Mouse (Mus musculus) adrenal gland, postnatal 25 days (tissue): Measurements from ENCODE around the gene Bsn. TPM values are rescaled to one million over a fixed set of nuclear protein-coding genes. Genes with fewer than 3 reads are reported as not detected.
"Not testable (repeated sequence)": the region's sequence is repeated elsewhere in the genome, so short reads cannot be mapped to it uniquely, and the experiment has no call there.

ENCODE experiments used
- DNase-seq: peaks from one replicate; pipeline ENCODE4 v3.0.0; 2021; ENCODE audit warnings: mixed read lengths
- total RNA-seq: library from RNA; stranded (reverse); gene quantifications from 2 replicates; pipeline ENCODE4 v1.2.3, GENCODE M21; 2021

Bsn gene
- total RNA-seq, 1 experiment from 2014 or later: 10.0 TPM

DNA sequence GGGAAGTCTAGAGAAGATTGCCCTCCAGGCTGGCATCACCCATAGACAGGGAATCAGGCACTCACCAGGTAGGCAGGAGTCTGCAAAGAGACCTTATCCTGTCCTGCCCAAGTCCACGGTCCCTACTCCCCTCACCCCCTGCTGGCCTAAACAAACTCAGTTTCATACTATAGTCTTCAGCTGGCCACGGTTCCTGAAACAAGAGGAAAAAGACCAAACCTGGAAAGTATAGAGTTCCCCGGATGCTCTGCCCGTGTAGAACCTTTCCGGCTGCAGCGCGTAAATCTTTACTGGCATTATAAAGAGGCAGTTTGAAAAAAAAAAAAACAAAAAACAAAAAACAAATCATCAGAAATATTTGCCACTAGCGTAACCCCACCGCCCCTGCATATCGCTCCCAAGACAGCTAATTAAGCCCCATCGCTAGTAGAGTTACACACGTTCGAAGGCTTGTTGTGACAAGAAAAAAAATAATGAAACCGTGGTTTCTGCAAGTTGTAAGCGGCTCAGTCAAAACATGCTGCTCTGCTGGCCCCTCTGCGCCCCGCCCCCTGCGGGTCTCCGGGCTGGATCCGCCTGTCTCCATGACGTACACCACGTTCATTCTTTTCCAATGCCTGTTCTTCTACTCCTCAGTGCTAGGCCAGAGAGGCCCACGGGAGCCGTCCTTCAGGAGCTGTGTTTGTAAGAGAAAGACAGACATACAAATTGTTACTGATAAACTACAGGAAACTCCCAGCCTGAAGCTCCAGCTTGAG lies 6.9 kb upstream of the Bsn start:
- DNase-seq: no peak

DNA sequence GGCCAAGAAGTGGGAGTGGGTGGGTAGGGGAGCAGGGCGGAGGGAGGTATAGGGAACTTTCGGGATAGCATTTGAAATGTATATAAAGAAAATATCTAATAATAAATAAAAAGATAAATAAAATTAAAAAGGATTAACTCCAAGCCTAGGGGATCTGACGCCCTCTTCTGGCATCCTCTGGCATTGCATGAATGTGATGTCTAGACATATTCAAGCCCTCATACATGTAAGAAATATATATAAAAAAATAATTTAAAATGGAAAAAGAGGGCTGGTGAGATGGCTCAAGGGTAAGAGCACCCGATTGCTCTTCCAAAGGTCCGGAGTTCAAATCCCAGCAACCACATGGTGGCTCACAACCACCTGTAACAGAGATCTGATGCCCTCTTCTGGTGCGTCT lies 6.0 kb upstream of the Bsn start:
- not testable (repeated sequence) for DNase-seq

DNA sequence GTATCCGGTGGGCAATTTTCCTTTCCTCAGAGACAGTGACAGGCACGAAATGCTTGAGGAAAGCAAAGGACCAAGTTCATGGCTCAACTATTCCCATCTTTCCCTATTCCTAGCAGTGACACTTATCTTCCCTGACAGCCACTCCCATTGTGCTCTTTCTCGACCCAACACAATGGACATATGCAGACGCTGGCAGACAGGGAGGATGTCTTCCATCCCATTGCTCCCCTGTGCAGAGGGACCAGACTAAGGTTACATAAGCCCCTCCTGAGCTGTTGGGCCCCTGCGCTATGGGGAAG lies 747 bp downstream of the Bsn start:
- no peak for DNase-seq

DNA sequence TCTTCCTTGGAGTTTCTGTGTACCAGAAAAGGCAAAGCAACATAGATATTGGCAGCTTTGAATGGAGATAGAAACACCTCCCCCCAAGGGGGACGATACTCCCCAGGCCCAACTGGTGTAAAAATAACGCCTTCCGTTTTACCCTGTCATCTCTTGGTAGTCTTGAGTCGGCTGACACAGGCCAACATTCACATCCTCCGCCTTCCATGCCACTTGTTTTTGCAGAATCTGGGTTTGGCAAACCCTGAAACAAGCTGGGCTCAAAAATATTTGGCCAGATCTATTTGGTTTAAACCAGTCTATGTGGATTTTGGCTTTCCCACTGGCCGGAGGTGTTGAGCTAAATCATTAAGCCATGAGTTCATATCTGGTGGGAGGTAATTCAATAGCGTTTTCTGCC lies 1.2 kb downstream of the Bsn start:
- no peak for DNase-seq

DNA sequence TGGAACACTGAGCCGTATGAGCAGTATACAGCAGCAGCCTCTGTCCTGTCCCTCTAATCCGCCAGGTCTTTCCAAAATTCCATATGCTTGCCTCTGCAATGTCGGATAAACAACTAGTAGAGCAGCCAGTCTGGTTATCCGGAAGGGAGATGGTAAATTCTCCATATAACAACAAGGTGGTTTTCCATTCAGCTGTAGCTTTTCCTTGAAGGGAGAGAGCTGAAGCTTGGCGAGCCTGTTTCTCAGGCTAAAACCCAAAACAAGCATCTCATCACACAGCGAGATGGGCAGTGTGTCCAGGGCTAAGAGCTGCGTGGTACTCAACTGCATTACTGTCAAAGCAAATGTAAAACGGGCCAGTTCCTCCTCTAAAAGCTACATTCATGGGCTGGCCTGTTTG lies 1.7 kb downstream of the Bsn start:
- no peak for DNase-seq

DNA sequence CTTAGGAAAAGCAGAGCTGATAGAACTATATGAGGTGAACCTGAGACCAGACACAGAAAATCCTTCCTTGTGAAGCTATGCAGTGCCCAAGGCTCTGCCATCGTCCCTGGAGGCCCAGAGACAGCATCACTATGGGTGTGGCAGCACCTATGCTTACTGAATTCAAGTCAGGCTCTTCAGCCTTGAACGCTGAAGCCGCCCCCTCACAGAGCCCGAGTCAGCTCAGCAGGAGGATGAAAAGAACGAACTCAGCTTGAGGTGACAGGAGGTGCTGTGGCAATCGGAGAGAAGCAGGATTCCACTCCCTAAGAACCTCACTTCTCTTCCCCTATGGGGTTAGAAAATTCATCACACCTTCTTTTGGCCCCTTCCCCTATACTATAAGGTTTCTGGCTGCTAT lies 2.6 kb downstream of the Bsn start:
- no peak for DNase-seq

DNA sequence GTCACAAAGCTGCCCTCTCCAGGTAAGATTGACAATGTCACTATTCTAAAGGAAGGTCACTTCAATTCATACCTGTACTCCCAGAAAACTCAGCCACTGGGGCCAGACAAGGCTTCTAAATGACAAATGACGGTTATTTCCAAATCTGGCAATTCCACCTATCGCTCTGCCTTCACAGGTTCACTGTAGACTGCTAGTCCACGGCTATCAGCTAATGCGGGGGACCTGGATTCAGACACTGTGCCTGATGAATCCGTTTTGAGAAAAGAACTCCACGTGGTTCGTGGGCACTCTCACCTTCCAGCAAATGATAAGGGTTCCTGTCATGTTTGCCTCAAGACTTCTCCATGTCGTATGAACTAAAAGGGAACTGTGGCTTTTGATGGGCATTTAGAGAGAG lies 4.4 kb downstream of the Bsn start:
- DNase-seq: no peak

DNA sequence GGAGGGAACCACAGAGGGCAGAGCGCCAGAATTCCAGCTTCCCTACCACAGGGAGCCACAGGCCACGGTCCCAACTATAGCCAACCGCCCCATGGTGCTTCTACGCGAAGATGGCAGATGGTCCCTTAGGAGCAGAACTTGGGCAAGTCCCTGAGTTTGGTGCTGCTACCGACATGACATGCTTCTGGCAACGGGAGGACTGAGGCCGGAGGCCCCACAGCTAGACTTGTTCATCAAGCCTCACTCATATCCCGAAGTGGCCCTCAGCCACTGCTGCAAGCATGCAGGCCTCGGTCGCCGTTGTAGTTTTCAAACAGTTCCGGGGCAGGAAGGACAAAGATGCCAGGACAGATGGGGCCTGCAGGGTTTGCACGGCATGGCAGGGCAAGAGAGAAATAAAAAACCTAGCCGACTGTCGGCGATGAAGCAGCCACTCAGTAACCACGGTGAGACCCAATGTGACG lies 6.6 kb downstream of the Bsn start:
- DNase-seq: no peak

DNA sequence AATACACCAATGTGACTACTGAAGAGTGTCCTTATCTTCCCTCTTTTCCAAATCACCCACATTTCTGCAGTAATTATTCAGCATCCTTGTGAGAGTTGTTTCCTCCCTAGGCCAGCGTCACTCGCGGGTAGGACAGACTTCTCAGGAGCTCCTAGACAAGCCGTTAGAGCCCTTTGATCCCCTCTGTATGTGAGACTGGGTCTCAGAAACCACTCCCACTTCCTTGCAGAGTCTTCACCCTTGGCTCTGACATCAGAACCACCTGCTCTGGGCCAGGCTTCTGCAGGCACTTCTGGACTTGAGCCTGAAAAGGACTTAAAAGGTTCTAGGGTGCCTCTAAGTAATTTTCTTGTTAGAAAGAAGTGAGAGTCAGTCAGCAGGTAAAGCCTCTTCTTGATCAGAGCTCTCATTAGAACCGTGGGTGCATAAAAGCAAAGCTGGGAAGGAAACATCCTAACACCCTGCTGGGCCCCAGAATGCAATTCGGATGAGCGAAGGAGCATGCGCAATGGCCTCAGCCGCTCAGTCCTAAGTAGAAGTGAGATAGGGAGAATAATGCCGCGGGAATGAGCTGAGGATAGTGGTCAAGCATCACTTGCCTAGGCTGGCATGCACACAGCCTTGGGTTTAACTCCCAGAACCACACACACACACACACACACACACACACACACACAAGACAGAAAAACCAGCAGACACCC lies 7.2 kb downstream of the Bsn start:
- no peak for DNase-seq

DNA sequence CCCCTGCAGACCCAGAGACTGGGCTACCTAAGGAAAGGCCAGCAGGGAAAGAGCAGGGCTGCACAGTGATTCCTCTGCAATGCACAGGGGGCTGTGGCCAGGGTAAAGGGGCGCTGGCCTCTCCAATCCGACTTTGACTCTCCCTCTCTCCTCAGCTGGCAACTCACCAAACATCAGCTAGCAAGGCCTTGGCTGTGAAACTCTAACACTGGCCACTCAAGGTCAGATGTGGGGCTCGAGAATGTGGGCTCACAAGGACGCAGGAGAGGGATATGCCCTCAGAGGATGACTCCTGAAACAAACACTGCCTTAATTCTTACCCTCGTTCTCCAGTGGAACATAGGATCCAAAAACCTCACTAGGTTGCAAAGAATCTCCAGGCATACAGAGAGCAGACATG lies 11.8 kb downstream of the Bsn start:
- peak; percentile 34 for DNase-seq

DNA sequence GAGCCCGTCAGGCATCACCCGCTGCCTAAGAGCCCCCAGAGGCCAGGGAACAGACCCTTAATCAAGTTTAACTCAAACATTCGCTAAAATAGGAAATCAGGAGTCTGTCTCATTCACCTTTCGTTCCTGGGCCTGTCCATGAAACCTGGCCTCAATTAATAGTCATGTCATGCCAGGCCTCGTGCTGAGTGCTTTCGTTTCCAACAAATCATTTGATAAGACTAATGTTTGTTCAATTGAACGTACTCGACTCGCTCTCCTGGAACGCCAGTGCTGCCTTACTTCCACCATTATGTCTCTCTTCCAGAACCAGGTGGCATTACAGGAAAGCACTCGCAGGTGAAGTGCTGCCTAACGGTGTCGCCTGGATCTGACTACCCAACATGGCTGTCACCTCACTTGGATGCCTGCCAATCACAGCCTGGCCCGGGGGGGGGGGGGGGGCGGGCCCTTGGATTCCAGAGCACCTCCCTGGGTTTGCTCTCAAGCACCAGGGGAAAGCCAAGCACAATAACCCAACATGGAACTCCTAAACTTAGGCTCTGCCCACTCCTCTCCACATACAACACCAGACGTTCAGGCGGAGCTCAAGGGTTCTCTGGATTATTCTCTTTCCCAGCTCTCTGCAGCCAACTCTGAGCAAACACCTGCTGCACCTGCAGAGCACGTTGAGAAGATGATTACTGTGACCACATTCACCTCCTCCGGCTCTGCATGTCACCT lies 14.9 kb downstream of the Bsn start:
- DNase-seq: no peak

DNA sequence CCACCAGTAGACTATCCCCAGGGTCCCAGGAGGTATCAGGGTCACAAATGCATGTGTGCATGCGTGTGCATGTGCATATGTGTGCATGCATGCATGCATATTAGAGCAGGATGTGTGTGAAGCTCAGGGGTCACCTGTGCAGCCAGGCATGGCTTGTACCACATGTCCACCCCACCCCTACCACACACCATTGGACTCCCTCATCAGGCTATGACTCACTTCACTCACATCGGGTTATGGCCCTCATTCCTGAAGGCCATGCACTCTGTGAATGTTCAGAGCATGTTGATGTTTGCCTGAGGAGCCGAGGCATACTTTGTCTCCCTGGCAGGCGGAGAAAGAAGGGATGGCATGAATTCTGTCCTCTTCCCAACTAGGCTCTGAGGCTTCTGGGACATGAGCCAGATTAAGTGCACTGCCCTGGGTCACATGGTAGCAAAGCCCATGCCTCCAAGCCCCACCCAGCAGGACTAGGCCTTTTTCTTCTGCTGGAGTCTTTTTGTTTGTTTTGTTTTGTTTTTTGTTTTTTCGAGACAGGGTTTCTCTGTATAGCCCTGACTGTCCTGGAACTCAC lies 17.3 kb downstream of the Bsn start:
- peak; percentile 8 for DNase-seq

DNA sequence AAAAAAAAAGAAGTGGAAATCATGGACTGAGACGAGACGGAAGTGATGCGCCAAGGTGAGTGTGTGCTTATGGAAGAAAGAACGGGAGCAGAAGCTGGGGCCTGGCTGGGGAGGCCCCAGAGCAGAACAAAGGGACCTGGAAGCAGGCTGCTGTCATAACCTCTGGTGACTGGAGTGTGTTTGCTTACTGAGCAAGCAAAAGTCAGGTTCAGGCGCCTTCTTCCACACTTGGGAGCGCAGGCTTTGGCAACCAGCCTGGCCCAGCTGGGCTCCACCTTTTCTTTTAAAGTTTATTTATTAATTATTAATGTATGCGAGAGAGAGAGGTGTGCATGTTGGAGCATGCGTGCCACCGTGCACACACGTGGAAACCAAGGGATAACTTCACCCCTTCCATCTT lies 20.4 kb downstream of the Bsn start:
- DNase-seq: no peak

DNA sequence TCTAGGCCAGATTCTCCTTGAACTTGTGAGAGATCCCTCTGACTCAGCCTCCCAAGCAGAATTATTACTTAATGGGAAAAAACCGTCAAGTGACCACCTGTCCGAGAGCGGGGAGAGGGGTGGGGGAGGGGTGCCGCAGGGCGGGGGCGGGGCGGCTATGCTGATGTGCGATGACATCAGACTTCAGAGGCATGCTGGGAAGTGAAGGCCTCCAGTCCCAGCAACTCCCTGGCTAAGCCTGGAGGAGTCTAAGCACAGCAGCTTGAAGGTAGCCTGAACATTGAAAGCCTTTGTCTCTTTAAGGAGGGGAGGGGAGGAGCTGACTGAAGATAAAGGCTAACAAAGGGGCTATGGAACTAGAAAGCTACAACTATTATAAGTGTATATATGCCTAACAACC lies 25.0 kb downstream of the Bsn start:
- no peak for DNase-seq

DNA sequence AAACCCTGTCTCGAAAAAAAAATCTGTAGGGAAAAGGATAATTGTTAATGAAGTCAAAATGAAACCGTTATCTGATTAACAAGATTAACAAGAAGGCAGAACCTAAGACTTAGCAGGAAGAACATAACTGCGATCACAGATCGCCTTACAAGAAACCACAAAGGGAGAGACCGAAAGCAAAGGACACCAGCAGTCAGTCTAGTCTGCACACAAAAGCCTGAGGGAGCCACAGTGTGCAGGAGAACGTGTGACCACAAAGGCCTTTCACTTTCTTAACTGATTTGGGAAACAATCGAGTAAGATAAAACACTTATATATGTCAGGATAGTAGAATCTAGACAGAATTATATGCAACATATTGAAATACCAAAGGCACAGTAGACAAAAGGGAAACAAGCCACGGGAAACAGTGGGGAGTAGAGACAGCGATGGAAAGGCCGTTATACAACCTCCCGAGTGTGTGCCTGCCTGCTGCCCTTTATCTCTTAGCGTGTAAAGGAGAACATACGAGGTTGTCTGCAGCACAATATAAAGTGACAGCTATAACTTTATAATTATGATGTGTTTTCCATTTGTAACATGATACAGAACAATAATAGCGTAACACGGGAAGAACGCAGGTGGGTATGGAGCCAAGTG lies 26.4 kb downstream of the Bsn start:
- no peak for DNase-seq

DNA sequence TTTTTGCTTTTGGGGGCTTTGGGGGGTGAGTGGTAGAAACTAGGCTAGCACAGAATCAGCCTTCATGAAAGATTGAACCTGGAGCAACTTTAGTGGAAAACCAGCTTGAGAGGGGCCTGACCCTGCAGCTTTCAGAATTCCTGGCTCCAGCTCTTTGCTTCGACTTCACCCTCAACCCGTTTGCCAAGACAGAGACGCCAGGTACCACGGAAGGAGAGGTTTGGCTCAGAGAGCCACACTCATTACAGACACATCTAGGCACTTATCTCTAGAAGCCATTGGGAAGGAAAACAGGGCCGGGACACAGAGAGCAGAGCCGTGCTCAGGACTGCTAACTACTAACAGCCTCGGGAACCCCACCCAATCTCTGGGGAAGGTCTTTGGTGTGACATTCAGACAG lies 32.3 kb downstream of the Bsn start:
- no peak for DNase-seq

DNA sequence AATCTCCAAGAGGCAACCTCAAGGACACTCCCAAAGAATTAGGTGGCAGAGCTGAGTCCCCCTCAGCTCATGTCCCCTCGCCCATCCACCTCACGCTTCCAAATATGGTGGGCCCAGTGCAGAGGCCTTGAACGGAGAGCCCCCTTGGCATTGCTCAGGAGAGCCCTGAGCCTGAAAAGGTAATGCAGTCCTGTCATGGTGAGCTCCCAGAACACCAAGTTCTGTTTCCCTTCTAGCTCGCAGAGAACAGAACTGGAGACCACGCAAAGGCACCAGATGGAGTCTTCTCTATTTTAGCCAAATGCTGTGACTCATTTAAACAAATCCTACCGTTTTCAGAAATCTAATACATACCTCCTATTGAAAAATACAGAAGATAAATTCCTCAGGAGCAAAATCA lies 32.7 kb downstream of the Bsn start:
- DNase-seq: no peak

DNA sequence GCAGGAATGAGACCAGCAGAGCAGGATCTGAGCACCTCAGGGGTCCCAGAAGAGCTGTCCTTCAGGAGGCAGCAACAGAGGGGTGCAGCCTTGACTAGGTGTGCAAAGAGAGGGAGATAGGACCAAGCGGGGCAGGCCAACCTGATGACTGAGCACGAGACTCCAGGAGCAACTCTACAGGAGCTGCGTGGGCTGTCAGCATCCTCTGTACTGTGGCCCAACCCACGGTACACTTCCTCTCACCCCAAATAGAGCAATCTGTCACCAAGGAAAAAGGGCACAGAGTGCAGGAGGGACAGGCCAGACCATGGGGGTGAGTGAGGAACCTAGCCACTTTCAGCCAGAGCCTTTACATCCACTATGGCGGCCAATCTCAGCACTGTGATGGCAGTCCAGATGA lies 33.4 kb downstream of the Bsn start:
- DNase-seq: no peak

DNA sequence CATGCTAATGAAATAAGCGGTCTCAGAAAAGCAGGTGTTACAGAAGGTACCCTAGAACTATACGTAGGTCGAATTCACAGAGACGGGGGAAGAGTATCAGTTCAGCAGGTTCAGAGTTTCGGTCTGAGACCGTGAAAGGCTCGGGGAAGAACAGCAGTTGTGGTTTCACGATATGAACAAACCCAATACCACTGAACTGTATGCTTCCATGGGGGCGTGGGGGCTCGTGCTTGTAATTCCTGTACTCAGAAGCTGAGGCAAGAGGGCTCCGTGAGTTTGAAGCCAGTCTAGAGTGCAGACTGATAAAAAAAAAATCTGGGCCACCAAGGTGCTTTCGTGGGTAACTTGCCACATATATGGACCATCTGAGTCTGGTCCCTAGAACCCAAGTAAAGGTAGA lies 35.4 kb downstream of the Bsn start:
- no peak for DNase-seq

DNA sequence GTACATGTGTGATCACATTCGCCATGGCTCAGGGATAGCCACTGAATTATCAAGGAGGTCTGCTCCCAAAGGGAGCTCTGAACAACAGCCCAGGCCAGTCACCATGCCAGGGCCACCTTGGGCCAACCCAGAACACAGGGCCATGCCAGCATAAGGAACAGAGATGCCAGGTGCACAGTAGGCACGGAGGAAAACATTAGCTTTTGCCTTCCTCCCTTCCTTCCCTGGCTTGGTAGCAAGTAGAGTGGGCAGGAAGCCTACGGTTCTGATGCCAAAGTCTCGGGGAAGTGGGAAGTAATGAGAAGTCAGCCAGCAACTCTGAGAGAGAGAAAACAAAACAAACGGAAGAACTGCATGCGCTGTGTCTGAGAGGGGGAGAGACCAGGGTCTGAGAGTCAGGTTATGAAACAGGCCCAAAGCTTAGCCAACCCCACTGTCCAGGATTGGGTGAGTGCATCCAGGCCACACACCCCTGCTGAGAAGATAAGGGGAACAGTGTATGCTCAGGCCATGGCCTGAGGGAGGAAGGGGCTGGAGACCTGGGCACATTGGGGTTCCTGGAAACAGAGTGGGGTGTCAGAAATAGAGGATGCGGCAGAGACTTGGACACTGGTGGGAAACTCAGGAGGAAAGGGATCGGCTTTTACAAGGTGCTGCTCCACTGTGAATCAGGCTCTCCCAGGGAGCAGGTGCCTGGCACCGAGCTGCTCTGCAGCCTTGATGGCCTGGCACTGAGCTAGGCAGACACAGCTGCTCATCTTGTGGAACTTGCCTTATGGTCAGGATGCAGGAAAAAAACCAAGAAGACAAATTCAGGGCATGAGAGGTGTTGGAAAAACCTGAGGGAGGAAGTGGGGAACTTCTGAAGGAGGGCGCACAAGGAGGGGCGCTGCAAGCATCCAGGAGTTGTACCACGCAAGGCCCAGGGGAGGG lies 36.4 kb downstream of the Bsn start:
- DNase-seq: peak; percentile 23

DNA sequence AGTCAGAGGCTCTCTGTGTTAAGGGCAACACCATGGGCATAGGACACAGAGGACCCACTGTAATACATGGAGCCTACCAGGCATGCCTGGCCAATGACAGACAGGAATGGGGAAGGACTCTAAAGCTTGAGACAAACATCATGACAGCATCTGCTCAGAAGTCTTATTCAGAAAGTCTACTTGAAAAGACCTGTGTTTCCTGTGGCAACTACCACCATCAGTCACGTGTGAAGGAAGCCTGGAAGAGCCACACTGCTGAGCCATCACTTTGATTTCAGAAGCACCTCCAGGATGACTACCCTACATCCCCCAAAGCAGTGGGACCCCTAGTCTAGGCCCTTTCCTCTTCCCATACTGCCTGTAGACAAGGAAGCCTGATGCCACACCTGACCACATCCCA lies 39.7 kb downstream of the Bsn start:
- no peak for DNase-seq

DNA sequence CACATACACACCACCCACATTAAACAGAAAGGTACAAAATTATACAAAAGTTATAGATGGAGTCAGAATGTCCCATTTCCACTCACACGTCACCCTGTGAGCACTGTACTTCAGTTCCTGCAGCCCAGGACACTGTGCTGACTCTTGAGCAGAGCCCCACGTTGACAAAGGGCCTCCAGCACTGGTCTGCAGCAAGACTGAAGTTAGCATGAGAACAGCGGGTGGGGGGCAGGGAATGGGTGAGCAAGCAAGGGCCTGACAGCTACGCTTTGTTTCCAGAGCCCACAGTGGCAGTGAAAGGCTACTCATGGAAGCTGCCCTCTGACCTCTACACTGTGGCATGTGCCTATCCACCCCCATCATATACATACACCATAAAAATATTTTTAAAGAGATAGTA lies 40.4 kb downstream of the Bsn start:
- DNase-seq: no peak
